Mouse (Mus musculus) layer of hippocampus, postnatal 36 days (tissue): ENCODE results near the gene Kif19a. TPM values are rescaled to one million over a fixed set of nuclear protein-coding genes. Genes with fewer than 3 reads are reported as not detected.
A peak's percentile ranks its signal among the peaks of the same experiment; 100 is the strongest.

Source experiments
- DNase-seq, 2 experiments: peaks; one replicate each; pipeline ENCODE4 v3.0.0; 2022
- total RNA-seq, 2 experiments: library from RNA; stranded (reverse); gene quantifications; 2 replicates each; pipeline ENCODE4 v1.2.3; 2021

Gene Kif19a
- total RNA-seq, 2 experiments from 2014 or later = 4.0 to 6.1 TPM

DNA sequence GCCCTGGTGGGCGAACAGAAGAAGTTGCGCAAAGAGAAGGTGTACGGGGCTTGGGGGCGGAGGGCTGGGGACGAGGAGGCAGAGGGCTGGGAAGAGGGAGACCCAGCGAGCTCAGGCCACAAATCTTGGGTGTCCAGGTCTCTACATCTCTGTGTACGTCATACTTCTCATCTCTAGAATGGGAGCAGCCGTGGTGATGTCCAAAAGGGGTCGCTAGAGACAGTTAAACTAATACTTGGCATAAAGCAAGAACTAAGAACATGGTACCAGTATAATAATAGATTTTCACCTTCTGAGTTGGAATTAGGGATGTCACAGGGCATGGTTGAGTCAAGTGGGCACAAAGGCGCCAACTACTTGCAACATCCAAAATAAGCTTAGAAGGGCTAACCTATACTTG is 20.7 kb downstream of the Kif19a start:
- DNase-seq = no peak

DNA sequence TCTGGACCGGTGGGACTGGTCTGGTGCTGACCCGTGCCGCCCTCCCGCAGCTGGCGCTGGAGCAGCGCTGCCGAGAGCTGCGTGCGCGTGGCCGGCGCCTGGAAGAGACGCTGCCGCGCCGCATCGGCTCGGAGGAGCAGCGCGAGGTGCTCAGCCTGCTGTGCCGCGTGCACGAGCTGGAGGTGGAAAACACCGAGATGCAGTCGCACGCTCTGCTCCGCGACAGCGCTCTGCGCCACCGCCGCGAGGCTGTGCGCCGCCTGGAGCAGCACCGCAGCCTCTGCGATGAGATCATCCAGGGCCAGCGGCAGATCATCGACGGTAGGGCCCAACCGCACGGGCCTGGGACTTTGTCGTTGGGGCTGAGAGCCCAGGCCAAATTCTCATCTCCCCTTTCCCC is 21.1 kb downstream of the Kif19a start:
- no peak for DNase-seq

- no peak for DNase-seq
Observed at GRCm38 (mm10) chr11:114787611-114788010, 22.4 kb downstream of the Kif19a start.

DNA sequence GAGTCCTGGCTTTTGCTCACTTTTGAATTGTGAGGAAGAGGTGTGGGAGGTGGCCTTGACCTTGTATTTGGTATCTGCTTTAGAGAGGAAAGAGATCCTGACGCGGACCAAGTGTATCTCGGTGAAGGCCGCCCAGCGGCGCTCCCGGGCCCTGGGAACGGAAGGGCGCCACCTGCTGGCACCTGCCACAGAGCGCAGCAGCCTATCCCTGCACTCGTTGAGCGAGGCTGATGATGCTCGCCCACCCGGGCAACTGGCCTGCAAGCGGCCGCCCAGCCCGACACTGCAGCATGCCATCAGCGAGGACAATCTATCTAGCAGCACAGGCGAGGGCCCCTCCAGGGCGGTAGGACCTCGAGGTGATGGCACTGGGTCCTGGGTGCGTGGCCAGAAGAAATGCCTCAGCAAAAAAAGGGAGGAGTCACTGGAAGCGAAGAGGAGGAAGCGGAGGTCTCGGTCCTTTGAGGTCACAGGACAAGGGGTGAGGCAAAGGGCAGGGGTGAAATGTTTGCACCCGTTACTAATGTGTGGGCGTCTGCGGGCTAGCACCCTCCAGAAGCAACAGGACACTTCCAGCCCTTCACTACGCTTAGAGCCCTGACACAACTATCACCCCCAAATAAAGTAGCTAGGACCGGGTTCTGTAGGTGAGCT is 24.0 kb downstream of the Kif19a start:
- peak; percentile 82 to 83 for DNase-seq

DNA sequence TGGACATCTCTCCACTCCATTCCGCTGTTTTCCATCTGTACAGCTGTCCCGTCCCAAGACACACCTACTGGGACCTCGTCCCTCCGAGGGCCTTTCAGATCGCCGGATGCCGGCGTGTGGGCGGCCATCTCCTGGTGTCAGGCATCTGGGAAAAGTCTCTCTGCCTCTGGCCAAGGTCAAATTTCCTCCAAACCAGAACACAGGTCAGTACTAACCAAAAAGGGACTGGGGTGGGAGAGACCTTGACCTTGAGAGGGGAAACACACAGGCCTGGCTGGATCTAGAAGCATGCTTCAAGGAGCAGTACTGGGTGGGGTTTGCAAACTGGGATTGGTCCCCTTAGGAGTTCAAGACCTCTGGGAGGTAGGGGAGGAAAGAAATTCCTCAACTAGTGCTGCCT is 24.5 kb downstream of the Kif19a start:
- DNase-seq = no peak

DNA sequence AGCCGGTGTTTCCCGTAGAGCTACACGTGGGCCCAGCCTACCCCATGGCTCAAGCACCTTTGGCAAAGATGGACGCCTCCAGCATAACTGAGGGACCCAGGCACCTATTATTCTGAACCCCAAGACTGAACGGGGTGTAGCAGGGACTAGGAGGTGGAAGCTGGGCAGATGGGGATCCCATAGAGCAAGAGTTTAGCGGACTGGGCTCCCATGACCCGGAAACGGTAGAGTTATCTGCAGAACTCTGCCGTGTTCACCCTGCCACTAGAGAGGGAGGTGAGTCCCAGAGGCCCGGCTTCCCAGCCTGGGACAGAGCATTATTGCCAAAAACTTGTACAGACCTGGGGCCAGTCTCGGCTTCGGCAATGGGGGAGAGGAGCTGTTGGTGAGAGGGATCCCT is 25.0 kb downstream of the Kif19a start:
- DNase-seq = no peak

GRCm38 (mm10) chr11:114790841-114791240 is 25.7 kb downstream of the Kif19a start:
- DNase-seq = no peak

- peak in 1 of 2 experiments; percentile 34 for DNase-seq
Observed at GRCm38 (mm10) chr11:114791351-114791889, 26.2 kb downstream of the Kif19a start.

GRCm38 (mm10) chr11:114791891-114792411 is 26.8 kb downstream of the Kif19a start:
- no peak for DNase-seq

DNA sequence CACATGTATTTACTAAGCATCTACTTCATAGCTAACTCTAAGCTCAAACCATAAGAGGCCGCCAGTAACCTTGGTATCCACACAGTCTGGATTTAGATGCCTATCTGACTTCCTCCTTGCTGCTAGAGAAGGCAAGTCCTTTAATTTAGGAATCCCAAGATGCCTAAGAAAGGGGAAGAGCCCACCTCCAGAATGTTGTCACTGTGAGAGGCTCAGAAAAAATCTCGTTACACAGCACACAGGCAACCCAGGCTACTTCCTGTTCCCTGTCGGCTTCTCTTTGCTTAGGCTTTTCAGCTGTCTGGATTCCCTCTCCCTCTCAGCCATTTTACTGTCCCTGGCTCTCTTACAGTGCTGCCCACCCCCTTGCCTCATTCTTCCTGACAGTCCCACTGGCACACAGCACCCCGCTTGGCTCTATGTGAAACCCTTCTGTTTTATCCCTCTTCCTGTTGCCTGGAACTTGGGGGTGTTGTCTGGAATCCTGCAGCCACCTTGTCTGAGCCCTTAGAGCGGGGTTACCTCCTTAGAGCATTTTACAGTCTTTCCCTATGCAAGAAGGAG is 27.8 kb downstream of the Kif19a start:
- no peak for DNase-seq

DNA sequence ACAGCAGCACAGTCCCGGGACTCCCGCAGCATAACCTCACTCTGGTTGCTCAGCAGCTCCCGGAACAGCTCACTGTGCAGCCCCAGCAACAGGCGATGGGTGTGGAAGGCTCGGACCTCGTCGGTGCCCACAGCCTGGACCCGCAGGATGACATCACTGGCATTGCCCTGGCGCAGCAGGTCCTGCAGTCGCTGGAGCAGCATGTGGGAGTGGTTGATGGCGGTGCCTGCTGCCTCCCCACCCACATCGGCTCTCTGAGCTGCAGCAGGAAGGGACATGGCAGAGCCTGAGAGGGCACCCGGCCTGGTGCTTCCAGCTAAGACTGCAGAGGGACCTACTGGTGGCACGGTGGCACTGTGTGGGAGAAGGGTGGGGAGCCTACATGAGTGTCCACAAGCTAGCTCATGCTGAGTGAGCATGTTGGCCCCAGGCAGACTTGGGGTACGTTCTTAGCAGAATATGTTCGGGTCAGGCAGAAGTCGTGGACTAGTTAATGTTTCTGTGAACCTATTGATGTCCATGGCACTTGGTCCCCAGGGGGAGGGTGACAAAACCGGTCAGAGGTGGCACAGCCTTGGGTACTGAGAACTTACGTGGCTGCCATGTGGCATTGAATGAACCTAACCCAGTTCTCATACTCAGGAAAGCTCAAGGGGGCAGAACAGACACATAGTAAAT is 28.8 kb downstream of the Kif19a start:
- no peak for DNase-seq

- DNase-seq = no peak
Observed at GRCm38 (mm10) chr11:114794691-114795090, 29.5 kb downstream of the Kif19a start.

DNA sequence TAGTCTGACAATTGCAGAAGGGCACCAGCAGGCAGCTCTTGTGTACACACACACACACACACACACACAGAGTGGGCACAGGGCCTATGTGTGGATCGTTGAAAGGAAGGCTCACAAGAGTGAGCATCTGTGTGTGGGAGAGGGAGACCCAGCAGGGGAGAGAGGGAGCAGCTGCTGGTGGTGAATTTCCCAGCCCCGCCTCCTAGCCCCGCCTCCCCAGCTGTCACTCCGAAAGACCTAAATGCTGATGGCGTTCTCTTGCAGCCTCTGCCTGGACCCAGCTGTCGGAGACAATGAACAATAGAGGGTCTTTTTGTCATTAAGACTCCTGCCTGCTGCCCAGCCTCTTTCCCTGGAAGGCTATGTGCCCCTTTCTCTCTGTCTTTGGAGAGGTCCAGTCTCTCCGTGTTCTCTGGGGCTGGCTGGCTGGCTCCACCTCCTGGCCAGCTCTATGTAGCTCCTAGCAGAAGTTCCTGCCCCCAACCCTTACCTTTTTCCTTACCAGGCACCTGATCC is 30.1 kb downstream of the Kif19a start:
- DNase-seq = peak; percentile 94

DNA sequence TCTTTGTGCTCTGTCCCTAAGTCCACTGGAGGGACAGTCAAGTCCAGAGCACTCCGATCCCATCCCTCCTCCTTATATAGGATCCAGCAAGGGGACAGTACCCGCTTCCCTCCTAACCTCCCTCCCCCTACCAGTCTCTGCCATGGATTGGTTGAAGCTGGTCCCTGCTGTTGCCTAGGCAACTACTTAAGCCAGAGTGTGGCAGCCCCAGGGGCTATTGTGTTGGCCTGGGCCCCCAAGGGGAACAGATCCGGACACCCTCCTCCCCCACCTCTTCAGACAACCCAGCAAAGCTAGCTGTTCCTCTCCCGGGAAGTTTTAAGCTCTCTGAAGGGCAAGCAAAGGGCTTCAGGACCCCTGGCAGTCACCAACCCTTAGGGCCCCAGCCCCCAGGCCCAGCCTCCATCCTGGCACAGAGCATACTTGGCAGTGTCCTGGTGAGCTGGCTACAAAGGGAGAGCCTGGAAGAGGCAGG is 30.7 kb downstream of the Kif19a start, which contains the start of gene Btbd17:
Gene Btbd17, minus strand, starts transcription at position 98 of the 475 bp plus-strand sequence.
- DNase-seq = peak; percentile 64 to 68

DNA sequence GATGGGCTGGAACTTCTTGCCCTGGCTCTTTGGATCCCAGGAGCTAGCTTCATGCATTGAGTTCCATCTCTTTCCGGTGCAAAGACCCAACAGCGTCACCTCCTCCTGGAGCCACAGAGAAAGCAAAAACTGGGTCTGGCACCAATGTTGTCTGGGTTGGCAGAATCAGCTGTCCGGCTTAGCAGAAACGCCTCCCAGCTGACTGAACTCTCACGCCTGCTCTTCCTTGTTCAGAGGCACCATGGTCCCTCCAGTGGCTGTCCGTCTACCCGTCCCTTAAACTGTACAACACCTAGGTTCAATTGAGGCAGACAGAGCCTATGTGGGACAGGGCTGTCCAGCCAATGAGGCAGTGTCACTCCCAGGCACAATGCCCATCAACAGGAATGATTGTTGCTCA is 32.0 kb downstream of the Kif19a start:
- DNase-seq = no peak

- no peak for DNase-seq
Observed at GRCm38 (mm10) chr11:114797981-114798380, 32.8 kb downstream of the Kif19a start.

DNA sequence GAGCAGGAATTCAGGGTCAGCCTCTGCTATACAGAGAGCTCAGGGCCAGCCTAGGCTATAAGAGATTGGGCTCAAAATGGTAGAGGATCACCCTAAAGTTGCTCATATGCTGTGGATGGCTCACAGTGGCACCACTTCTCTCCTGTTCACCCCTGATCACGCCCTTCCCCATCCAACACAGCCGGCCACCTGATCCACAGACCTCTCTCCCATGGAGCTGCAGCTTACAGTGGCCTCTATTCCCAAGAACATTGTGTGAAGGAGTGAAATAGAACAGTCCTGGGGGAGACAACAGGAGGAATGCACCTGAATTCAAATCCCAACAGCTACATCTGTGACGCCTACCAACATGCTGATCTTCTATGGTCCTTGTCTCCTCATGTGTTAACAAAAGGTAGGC is 33.4 kb downstream of the Kif19a start, which contains the start of gene Gpr142:
Gene Gpr142, plus strand, starts transcription at position 301 of the 400 bp plus-strand sequence.
- DNase-seq = no peak

- no peak for DNase-seq
Observed at GRCm38 (mm10) chr11:114801906-114802305, 36.7 kb downstream of the Kif19a start.

GRCm38 (mm10) chr11:114802540-114803267 is 37.5 kb downstream of the Kif19a start:
- DNase-seq = no peak

GRCm38 (mm10) chr11:114803990-114804389 is 38.8 kb downstream of the Kif19a start:
- DNase-seq = no peak

- no peak for DNase-seq
Observed at GRCm38 (mm10) chr11:114807025-114807424, 41.8 kb downstream of the Kif19a start.
